Mouse (Mus musculus) small intestine, adult 2 months (tissue): ENCODE measurements around the gene Cabp7.

Experiments used
- CTCF ChIP-seq: fragments of 200-500 bp; IDR thresholded peaks from 2 replicates; pipeline ENCODE4 v1.5.1; 2012; ENCODE audit warnings: low read depth, mild to moderate bottlenecking, control low read depth, inconsistent platforms, low read length, moderate library complexity, mixed read lengths; ENCODE audit not compliant: insufficient replicate concordance, insufficient read length; ENCODE audit errors: extremely low read depth
- POLR2A ChIP-seq: fragments of 200-500 bp; IDR thresholded peaks from 2 replicates; pipeline ENCODE4 v1.6.1; 2012; ENCODE audit warnings: low read depth, mild to moderate bottlenecking, control low read depth, inconsistent platforms, low read length, moderate library complexity

DNA sequence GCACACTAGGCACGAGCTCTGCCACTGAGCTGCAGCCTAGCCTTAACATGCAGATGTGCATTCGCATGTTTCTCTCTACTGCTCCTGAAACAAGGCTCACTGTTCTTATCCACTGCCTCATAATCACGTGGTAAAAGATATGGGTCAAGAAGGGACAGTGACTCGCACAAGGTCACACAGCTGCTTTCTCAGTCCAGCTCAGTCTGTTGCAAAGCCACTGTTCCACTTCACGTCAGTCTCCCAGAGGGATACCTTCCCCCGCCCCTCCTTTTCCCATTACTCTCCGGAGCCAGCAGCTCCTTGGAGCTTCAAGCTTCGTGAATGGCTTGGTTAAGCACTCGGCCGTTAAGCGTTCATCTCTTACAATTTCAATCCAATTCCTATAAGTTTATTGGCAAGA, 26.2 kb downstream of the Cabp7 start:
- TF ChIP-seq CTCF (no peak), POLR2A (no peak)
